Mouse (Mus musculus): ENCODE measurements around the gene Crybg3.

- TF ChIP-seq CTCF (IDR thresholded peaks at IDR 0.05; ENCODE audit: low read depth, low read length), result no peak
- TF ChIP-seq POLR2AphosphoS5 (IDR thresholded peaks at IDR 0.05; ENCODE audit: insufficient replicate concordance, low read depth, low read length), result no peak
- no peak for TF ChIP-seq TAL1 (conservative IDR thresholded peaks at IDR 0.05; ENCODE audit: low read depth, low read length)
- no peak for TF ChIP-seq GATA1 (IDR thresholded peaks at IDR 0.05; ENCODE audit: borderline replicate concordance, low read length)
These were observed 78.9 kb downstream of the Crybg3 start for GRCm38 (mm10) chr16:59521752-59522423.

Data from G1E (cell line).